Mouse (Mus musculus) kidney, adult 2 months (tissue): ENCODE measurements at regions not wholly inside any gene's neighbourhood (a gene's known extent, or its start where the extent isn't known, plus 50 kb on each side); places are given as distances from the start of the nearest gene placed in this dataset.

ENCODE experiments used
- CTCF ChIP-seq: fragments of 200-500 bp; conservative IDR thresholded peaks from 2 replicates; pipeline ENCODE4 v1.5.1; 2011; ENCODE audit warnings: low read depth, mild to moderate bottlenecking, control low read depth, low read length, moderate library complexity, mixed read lengths; ENCODE audit not compliant: insufficient read depth, insufficient read length
- POLR2A ChIP-seq: fragments of 200-500 bp; IDR thresholded peaks from one replicate; pipeline ENCODE4 v1.6.1; 2011; ENCODE audit warnings: low read depth, low read length, control low read depth

DNA sequence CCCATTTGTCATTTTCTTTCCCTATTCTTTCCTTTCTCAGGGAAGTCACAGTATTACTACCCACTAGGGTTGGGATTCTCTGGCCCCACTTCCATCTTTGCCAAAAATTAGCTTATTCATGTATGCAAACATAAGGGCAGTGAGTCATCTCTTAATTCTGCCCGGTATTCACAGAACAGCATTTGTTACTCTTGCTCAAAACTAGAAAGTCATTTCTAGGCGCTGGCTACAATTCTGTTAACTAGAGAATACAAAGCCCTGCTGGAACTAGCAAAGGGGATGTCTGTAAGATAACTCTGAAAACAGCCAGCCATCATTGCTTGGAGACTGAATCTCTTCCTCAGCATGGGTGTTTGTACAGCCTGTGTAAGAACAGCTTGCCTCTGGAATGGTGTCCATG, 74.4 kb upstream of the Fam204a start:
- no peak for TF ChIP-seq CTCF
- no peak for TF ChIP-seq POLR2A
